Mouse (Mus musculus): ENCODE data around the gene Higd1c.
"Not testable (repeated sequence)": the region's sequence is repeated elsewhere in the genome, so short reads cannot be mapped to it uniquely, and the experiment has no call there.

The Higd1c gene

GRCm38 (mm10) chr15:100410918-100411672, 46.8 kb downstream of the Higd1c start:
- peak; percentile 93 for DNase-seq (ENCODE audit: low read depth)

GRCm38 (mm10) chr15:100411731-100412130, 47.4 kb downstream of the Higd1c start:
- DNase-seq (ENCODE audit: low read depth): no peak

GRCm38 (mm10) chr15:100413306-100413705, 49.0 kb downstream of the Higd1c start:
- DNase-seq (ENCODE audit: low read depth): no peak

- no peak for DNase-seq (ENCODE audit: low read depth)
Observed at GRCm38 (mm10) chr15:100414011-100414410, 49.7 kb downstream of the Higd1c start.

- DNase-seq (ENCODE audit: low read depth): no peak
Observed at GRCm38 (mm10) chr15:100414942-100415341, 50.6 kb downstream of the Higd1c start.

- DNase-seq (ENCODE audit: low read depth): no peak
Observed at GRCm38 (mm10) chr15:100415684-100416083, 51.3 kb downstream of the Higd1c start.

- no peak for DNase-seq (ENCODE audit: low read depth)
Observed at GRCm38 (mm10) chr15:100417854-100418450, 53.6 kb downstream of the Higd1c start.

GRCm38 (mm10) chr15:100419311-100419710, 55.0 kb downstream of the Higd1c start:
- DNase-seq (ENCODE audit: low read depth): no peak

- DNase-seq (ENCODE audit: low read depth): no peak
Observed at GRCm38 (mm10) chr15:100419901-100420745, 55.8 kb downstream of the Higd1c start.

GRCm38 (mm10) chr15:100421059-100421757, 56.9 kb downstream of the Higd1c start:
- peak; percentile 82 for DNase-seq (ENCODE audit: low read depth)

- DNase-seq (ENCODE audit: low read depth): not testable (repeated sequence)
Observed at GRCm38 (mm10) chr15:100421758-100422197, 57.4 kb downstream of the Higd1c start, which contains the start of gene Gm5475. Gm5475 (plus strand) TSS chr15:100422147.

GRCm38 (mm10) chr15:100422476-100422875, 58.1 kb downstream of the Higd1c start:
- peak; percentile 48 for DNase-seq (ENCODE audit: low read depth)

GRCm38 (mm10) chr15:100422899-100423860, 58.8 kb downstream of the Higd1c start:
- DNase-seq (ENCODE audit: low read depth): peak; percentile 96

GRCm38 (mm10) chr15:100423916-100424315, 59.6 kb downstream of the Higd1c start:
- no peak for DNase-seq (ENCODE audit: low read depth)

GRCm38 (mm10) chr15:100424396-100425122, 60.2 kb downstream of the Higd1c start, which contains the start of gene Slc11a2:
Slc11a2 (minus strand) TSS chr15:100425072.
- DNase-seq (ENCODE audit: low read depth): no peak

GRCm38 (mm10) chr15:100428296-100428905, 64.1 kb downstream of the Higd1c start:
- peak; percentile 52 for DNase-seq (ENCODE audit: low read depth)

- no peak for DNase-seq (ENCODE audit: low read depth)
Observed at GRCm38 (mm10) chr15:100429959-100430565, 65.7 kb downstream of the Higd1c start.

GRCm38 (mm10) chr15:100433234-100433633, 68.9 kb downstream of the Higd1c start:
- peak; percentile 68 for DNase-seq (ENCODE audit: low read depth)

Data from NIH3T3 (cell line).